Mouse (Mus musculus) liver, embryonic 14 days (tissue): ENCODE measurements around the gene Olfr646. TPM values are rescaled to one million over a fixed set of nuclear protein-coding genes. Genes with fewer than 3 reads are reported as not detected.

Source experiments
- polyA plus RNA-seq: library from polyadenylated mRNA; depleted of rRNA; stranded (reverse); fragments of >200 nt; gene quantifications from 2 replicates; pipeline ENCODE4 v1.2.3, GENCODE M21; 2012; rRNA removed

Olfr646 gene
- not detected in 2 replicates for polyA plus RNA-seq

GRCm38 (mm10) chr7:104104757-104104972 lies at the start of gene Olfr646:
TSS of gene Olfr646 (plus strand) at chr7:104104873.

GRCm38 (mm10) chr7:104061345-104061744 lies 43.3 kb upstream of the Olfr646 start, which contains the start of gene 4930516K23Rik:
TSS of gene 4930516K23Rik (minus strand) at chr7:104061445.

DNA sequence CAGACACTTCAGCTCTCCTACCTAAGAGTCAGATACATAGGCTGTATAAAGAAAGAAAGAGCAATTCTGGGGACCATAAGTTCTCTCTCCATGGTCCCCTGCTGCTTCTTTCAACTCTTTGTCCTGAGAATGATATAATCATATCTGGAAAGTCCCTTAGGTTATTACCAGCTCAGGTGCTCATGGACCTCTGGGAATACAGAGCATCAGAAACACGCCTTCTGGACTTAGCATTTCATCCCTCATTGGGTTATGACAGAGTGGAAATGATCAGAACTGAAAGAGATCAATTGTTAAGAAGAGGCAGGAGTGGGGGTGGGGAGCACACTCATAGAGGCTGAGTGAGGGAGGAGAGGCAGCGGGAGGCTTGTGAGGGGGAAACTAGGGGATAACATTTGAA lies 32.9 kb upstream of the Olfr646 start, which contains the start of gene Olfr644:
Gene Olfr644, minus strand, starts transcription at position 101 of the 400 bp plus-strand sequence.

DNA sequence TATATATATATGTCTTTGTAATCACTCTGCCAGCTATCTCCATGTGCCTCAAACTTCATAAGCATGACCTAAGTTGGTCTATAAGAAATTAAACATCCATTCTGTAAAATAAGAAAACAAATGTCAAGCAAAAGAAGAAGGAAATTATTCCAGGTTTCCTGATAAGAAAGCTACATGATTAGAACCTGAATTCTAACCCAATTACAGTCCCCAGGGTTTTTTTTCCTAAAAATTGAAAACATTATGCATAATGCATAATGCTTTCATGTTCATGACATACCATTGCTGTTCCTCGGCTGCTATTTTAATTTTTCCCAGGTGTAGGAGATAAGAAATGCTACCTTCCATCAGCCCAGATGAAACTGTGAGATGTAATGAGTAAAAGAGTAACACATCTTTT lies 19.3 kb upstream of the Olfr646 start, which contains the start of gene Olfr645:
Gene Olfr645, minus strand, starts transcription at position 101 of the 400 bp plus-strand sequence.

GRCm38 (mm10) chr7:104129726-104130125 lies 25.1 kb downstream of the Olfr646 start, which contains the start of gene Ubqln5:
TSS of gene Ubqln5 (minus strand) at chr7:104129826.

DNA sequence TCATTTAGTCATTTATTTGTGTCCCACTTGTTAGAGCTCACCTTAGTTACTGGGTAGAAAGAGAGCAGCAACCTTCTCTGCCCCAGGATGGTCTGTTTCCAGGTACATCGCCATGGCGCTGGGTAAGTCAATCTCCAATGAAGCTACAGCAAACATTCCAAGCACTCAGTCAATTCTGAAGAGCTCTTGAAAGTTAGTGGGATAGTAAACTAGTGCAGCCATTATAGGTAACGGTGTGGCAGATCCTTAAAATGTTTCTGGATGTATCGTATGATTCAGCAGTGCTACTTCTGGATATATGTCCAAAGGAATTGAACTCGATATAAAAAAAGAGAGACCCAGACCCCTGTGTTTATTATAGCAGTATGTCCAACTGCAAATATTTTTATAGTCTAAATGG lies 32.6 kb downstream of the Olfr646 start, which contains the start of gene Olfr643:
Gene Olfr643, minus strand, starts transcription at position 101 of the 400 bp plus-strand sequence.

GRCm38 (mm10) chr7:104143179-104143578 lies 38.5 kb downstream of the Olfr646 start, which contains the start of gene Ubqln3:
TSS of gene Ubqln3 (minus strand) at chr7:104143279.

GRCm38 (mm10) chr7:104150456-104150855 lies 45.8 kb downstream of the Olfr646 start, which contains the start of gene Ubqlnl:
TSS of gene Ubqlnl (minus strand) at chr7:104150556.

Other genes with a start within 250 kb of the Olfr646 start
- gene Olfr66, start 218.6 kb upstream of the Olfr646 start, polyA plus RNA-seq = 0.01 and 0.05 TPM in 2 replicates
- gene Olfr64, start 210.4 kb upstream of the Olfr646 start, polyA plus RNA-seq = not detected in 2 replicates
- gene Olfr65, start 201.4 kb upstream of the Olfr646 start, polyA plus RNA-seq = not detected in 2 replicates
- gene Olfr631, start 176.0 kb upstream of the Olfr646 start, polyA plus RNA-seq = 0.45 and 0.77 TPM in 2 replicates
- 1.6 and 1.8 TPM in 2 replicates for gene Olfr632, start 170.5 kb upstream of the Olfr646 start, polyA plus RNA-seq
- gene Olfr633, start 160.4 kb upstream of the Olfr646 start, polyA plus RNA-seq = 0.02 and 0.09 TPM in 2 replicates
- gene Olfr635, start 133.7 kb upstream of the Olfr646 start, polyA plus RNA-seq = under 0.01 TPM in 2 replicates
- 0.05 TPM in 2 replicates for gene Olfr638, start 106.1 kb upstream of the Olfr646 start, polyA plus RNA-seq
- not detected in 2 replicates for gene Olfr639, start 87.6 kb upstream of the Olfr646 start, polyA plus RNA-seq
- gene Olfr640, start 79.3 kb upstream of the Olfr646 start, polyA plus RNA-seq = not detected in 2 replicates
- not detected in 2 replicates for gene Olfr641, start 69.4 kb upstream of the Olfr646 start, polyA plus RNA-seq
- not detected in 2 replicates for gene Olfr642, start 52.2 kb upstream of the Olfr646 start, polyA plus RNA-seq
- gene 4930516K23Rik, start 43.4 kb upstream of the Olfr646 start, polyA plus RNA-seq = not detected in 2 replicates
- not detected in 2 replicates for gene Olfr644, start 33.0 kb upstream of the Olfr646 start, polyA plus RNA-seq
- not detected in 2 replicates for gene Olfr645, start 19.4 kb upstream of the Olfr646 start, polyA plus RNA-seq
- not detected in 2 replicates for gene Ubqln5, start 25.0 kb downstream of the Olfr646 start, polyA plus RNA-seq
- gene Olfr643, start 32.5 kb downstream of the Olfr646 start, polyA plus RNA-seq = not detected in 2 replicates
- not detected in 2 replicates for gene Ubqln3, start 38.4 kb downstream of the Olfr646 start, polyA plus RNA-seq
- not detected in 2 replicates for gene Ubqlnl, start 45.7 kb downstream of the Olfr646 start, polyA plus RNA-seq
- 0.01 TPM in 1 of 2 replicates, not detected in the other for gene Olfm5, start 60.0 kb downstream of the Olfr646 start, polyA plus RNA-seq
- 0.03 and 0.06 TPM in 2 replicates for gene Olfr648, start 78.5 kb downstream of the Olfr646 start, polyA plus RNA-seq
- not detected in 2 replicates for gene Olfr649, start 91.1 kb downstream of the Olfr646 start, polyA plus RNA-seq
- gene Trim6, start 113.9 kb downstream of the Olfr646 start, polyA plus RNA-seq = 0.59 and 0.62 TPM in 2 replicates
- 1.8 and 2.3 TPM in 2 replicates for gene Trim34a, start 139.6 kb downstream of the Olfr646 start, polyA plus RNA-seq
- gene Trim5, start 183.2 kb downstream of the Olfr646 start, polyA plus RNA-seq = 0.26 and 0.39 TPM in 2 replicates
- gene Trim12a, start 210.6 kb downstream of the Olfr646 start, polyA plus RNA-seq = 3.5 and 3.7 TPM in 2 replicates
- gene Trim34b, start 224.6 kb downstream of the Olfr646 start, polyA plus RNA-seq = 0.02 TPM in 1 of 2 replicates, not detected in the other
- gene Trim12c, start 248.5 kb downstream of the Olfr646 start, polyA plus RNA-seq = 2.0 and 2.9 TPM in 2 replicates